12 mouse cellular contexts compared by ENCODE assay signal in the genomic region with DNA sequence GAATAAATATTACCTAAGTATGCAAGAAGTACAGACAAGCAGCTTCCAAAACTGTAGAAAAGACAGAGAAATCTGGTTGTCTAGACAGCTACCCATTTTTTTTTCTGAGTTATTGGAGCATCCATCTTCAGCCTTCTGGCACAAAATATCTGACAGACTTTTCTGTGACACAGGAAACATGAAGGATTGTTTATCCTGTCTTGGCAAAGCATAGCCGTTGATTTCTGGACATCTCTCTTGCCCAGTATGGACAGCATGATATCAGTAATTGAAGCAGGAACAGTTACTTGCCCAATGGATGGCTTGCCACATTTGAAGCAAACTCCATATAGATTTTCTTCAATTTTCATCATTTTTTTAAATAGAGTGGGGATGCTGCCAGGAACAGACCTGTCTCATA.
"Had no signal": no experiment of that assay in that cellular context is flagged by ENCODE, and none has a peak within 500 bp of the region (broad histone marks: within the 10 kb centered on the region; RNA-seq: fewer than 3 reads in every experiment).

No protein-coding gene starts in this region.

- H3K27ac ChIP-seq: kidney, embryonic 15.5 days; limb, embryonic 13.5 days; liver, embryonic 14.5 days; midbrain, embryonic 15.5 days; neural tube, embryonic 12.5 days had no signal

- H3K27me3 ChIP-seq: kidney, embryonic 15.5 days; limb, embryonic 13.5 days; midbrain, embryonic 15.5 days; neural tube, embryonic 12.5 days had no signal

- H3K4me1 ChIP-seq: kidney, embryonic 15.5 days; limb, embryonic 13.5 days; midbrain, embryonic 15.5 days; neural tube, embryonic 12.5 days had no signal

- H3K9ac ChIP-seq: kidney, embryonic 15.5 days; limb, embryonic 13.5 days; liver, embryonic 14.5 days; midbrain, embryonic 15.5 days; neural tube, embryonic 12.5 days had no signal

- H3K4me3 ChIP-seq: kidney, embryonic 15.5 days; limb, embryonic 13.5 days; midbrain, embryonic 15.5 days; neural tube, embryonic 12.5 days had no signal

- DNase-seq: kidney, postnatal 14 days; left cerebral cortex, postnatal 4 days; lung, adult 18-20 months; right cerebral cortex, postnatal 4 days; spleen, adult 18-20 months; thymus, adult 2 months; thymus, postnatal 36 days had no signal

- H3K9me3 ChIP-seq: kidney, embryonic 15.5 days; limb, embryonic 13.5 days; midbrain, embryonic 15.5 days; neural tube, embryonic 12.5 days had no signal

- H3K36me3 ChIP-seq: kidney, embryonic 15.5 days; limb, embryonic 13.5 days; midbrain, embryonic 15.5 days; neural tube, embryonic 12.5 days had no signal

- H3K4me2 ChIP-seq: kidney, embryonic 15.5 days; limb, embryonic 13.5 days; midbrain, embryonic 15.5 days; neural tube, embryonic 12.5 days had no signal

- ATAC-seq: midbrain, embryonic 15.5 days had no signal
